Mouse (Mus musculus) testis, adult 2 months (tissue): ENCODE measurements around the gene Cabp1.

Experiments
- CTCF ChIP-seq: fragments of 200-500 bp; IDR thresholded peaks from 2 replicates; pipeline ENCODE4 v1.5.1; 2012; ENCODE audit warnings: low read depth, mild to moderate bottlenecking, inconsistent platforms, low read length, moderate library complexity; ENCODE audit not compliant: control insufficient read depth, insufficient read depth, insufficient replicate concordance
- POLR2A ChIP-seq: fragments of 200-500 bp; IDR thresholded peaks from 2 replicates; pipeline ENCODE4 v1.6.1; 2012; ENCODE audit warnings: low read depth, mild to moderate bottlenecking, inconsistent platforms, low read length, moderate library complexity; ENCODE audit not compliant: control insufficient read depth

DNA sequence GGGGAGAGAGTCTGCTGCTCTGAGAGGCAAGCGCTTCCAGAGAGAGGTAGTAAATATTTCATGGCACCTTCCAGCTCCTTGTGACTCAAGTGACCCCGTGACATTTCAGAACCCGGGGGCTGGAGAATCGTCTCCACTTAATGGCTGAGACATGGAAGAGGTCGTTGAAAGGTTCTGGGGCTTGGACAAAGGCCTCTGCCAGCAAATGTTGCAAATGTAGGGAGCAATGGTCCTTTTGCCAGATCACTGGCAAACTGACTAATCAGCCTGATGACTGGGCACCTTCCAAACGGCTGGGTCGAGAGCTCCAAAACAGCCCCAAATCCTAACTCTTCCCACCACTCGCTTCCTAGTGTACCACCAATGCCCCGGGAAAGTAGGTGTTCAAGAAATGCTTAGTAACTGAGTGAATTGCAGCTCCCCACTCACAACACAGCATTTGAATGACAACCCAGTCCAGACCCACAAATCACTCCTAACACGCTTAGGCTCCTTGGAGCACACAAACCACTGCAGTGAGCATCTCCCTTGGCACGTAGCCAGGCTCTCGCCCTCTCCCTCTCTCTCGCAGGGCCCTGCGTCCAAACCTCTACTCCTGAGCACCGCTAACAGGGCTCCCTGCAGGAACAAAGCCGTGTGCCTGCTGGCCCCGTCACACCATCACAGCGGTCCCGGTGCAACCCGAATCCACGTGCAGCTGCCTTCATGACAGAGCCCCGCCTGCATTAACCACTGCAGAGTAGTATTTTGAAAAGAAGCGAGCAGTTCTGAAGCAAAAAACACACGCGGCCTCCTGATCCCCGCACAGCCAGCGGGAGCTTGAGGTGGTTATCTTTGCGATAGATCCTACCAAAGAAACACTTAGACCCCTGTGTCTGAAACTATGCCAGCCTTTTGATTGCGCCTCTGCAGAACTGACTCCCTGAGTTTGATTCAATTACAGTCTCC lies 2.0 kb downstream of the Cabp1 start:
- no peak for TF ChIP-seq CTCF
- TF ChIP-seq POLR2A: no peak
